Comparison of ENCODE assay signal across 9 mouse cellular contexts in genomic region chrX:140510696-140511429, GRCm38 (mm10). TPM values are rescaled to one million over a fixed set of nuclear protein-coding genes. Genes with fewer than 3 reads are reported as not detected.
A peak's percentile ranks its signal among the peaks of the same experiment; 100 is the strongest.
DNase-seq lines count a peak whose midpoint lies in the region; ATAC-seq and TF ChIP-seq lines count a peak whose summit lies in the region.
"Had no signal": no experiment of that assay in that cellular context is flagged by ENCODE, and none has a peak within 500 bp of the region (broad histone marks: within the 10 kb centered on the region; RNA-seq: fewer than 3 reads in every experiment).

No protein-coding gene starts in this region.

- TF ChIP-seq POLR2A in brain, embryonic 14.5 days (IDR thresholded peaks at IDR 0.05; ENCODE audit: borderline replicate concordance, extremely low read depth, insufficient read depth, insufficient read length, poor library complexity, severe bottlenecking) = no peak

- no peaks in the 10 kb centered on the region for H3K9me3 ChIP-seq in forebrain, embryonic 15.5 days
- no peaks in the 10 kb centered on the region for H3K9me3 ChIP-seq in heart, postnatal 0 days (replicated peaks; ENCODE audit: control insufficient read depth, low read length)
- H3K9me3 ChIP-seq in liver, embryonic 14.5 days (ENCODE audit: control insufficient read depth, low read length) = no peaks in the 10 kb centered on the region

- peak overlapping the region; percentile 36 for H3K4me2 ChIP-seq in forebrain, embryonic 15.5 days (replicated peaks)
- no peak overlapping the region for H3K4me2 ChIP-seq in heart, postnatal 0 days (ENCODE audit: low read depth, low read length)
- H3K4me2 ChIP-seq in liver, embryonic 14.5 days (ENCODE audit: low read depth) = peak overlapping the region; percentile 33; the same call in 1 of the 2 replicates

- no peak for TF ChIP-seq EP300 in heart, postnatal 0 days (IDR thresholded peaks at IDR 0.05; ENCODE audit: low read depth)
- TF ChIP-seq EP300 in liver, embryonic 14.5 days (IDR thresholded peaks at IDR 0.05; ENCODE audit: low read depth) = no peak

- H3K27ac ChIP-seq in forebrain, embryonic 15.5 days (replicated peaks) = no peak overlapping the region
- H3K27ac ChIP-seq in heart, postnatal 0 days (ENCODE audit: low read depth) = peak overlapping the region; percentile 38; the same call in 1 of the 2 replicates
- H3K27ac ChIP-seq in liver, embryonic 14.5 days = no peak overlapping the region

- 0 out of 2 replicates have a peak, but pooled peaks cover 2% of the 10 kb centered on the region for H3K4me1 ChIP-seq in forebrain, embryonic 15.5 days
- H3K4me1 ChIP-seq in heart, postnatal 0 days (ENCODE audit: control insufficient read depth, insufficient read depth) = no peaks in the 10 kb centered on the region
- peaks cover 0 to 8% of the 10 kb centered on the region in 2 experiments; a peak in 2 of 4 replicates for H3K4me1 ChIP-seq in liver, embryonic 14.5 days (replicated peaks; ENCODE audit: control insufficient read depth in 2 of 2, insufficient read depth in 2 of 2, low read length in 1 of 2)

- no peak for TF ChIP-seq CTCF in brain, embryonic 14.5 days (IDR thresholded peaks at IDR 0.05; ENCODE audit: borderline replicate concordance, extremely low read depth, insufficient read depth, insufficient read length)
- no peak for TF ChIP-seq CTCF in heart, postnatal 0 days (IDR thresholded peaks at IDR 0.05; ENCODE audit: low read depth)
- no peak for TF ChIP-seq CTCF in liver, embryonic 14.5 days (IDR thresholded peaks at IDR 0.05; ENCODE audit: low read depth)

- 36% methylated on average over 24 of the region's 24 CpGs for WGBS in forebrain, embryonic 15.5 days
- 36% methylated on average over 24 of the region's 24 CpGs for WGBS in heart, postnatal 0 days
- 35% methylated on average over 24 of the region's 24 CpGs for WGBS in liver, embryonic 14.5 days (ENCODE audit: insufficient replicate concordance)

- DNase-seq in 3134 (ENCODE audit: extremely low read depth, insufficient read length, low spot score) = peak; percentile 91
- peak; percentile 18 for DNase-seq in brain, embryonic 14.5 days (ENCODE audit: low read depth)
- DNase-seq in heart, postnatal 0 days (ENCODE audit: low spot score) = peak; percentile 63
- DNase-seq in kidney, postnatal 25 days = peak; percentile 79 to 95
- DNase-seq in liver, embryonic 14.5 days (ENCODE audit: low read depth in 3 of 3, low spot score in 3 of 3) = no peak
- peak; percentile 71 for DNase-seq in urinary bladder, postnatal 14 days (ENCODE audit: low spot score)

- ATAC-seq in forebrain, embryonic 15.5 days (replicated peaks) = no peak
- peak; percentile 85 for ATAC-seq in heart, postnatal 0 days (ENCODE audit: insufficient read depth, low read depth)
- no peak for ATAC-seq in liver, embryonic 14.5 days (ENCODE audit: insufficient read depth)
- ATAC-seq in monocyte, adult 5-6 weeks (replicated peaks; ENCODE audit: insufficient number of reproducible peaks, low FRiP score, low TSS enrichment, poor library complexity, severe bottlenecking) = peak; percentile 75

- 0 out of 2 replicates have a peak, but pooled peaks cover 6% of the 10 kb centered on the region for H3K27me3 ChIP-seq in forebrain, embryonic 15.5 days
- no peaks in the 10 kb centered on the region for H3K27me3 ChIP-seq in heart, postnatal 0 days (ENCODE audit: control insufficient read depth, insufficient read depth, low read length)
- no peaks in the 10 kb centered on the region for H3K27me3 ChIP-seq in liver, embryonic 14.5 days (ENCODE audit: control insufficient read depth, insufficient read depth, low read length)
- H3K27me3 ChIP-seq: CH12.LX had no signal

- no peaks in the 10 kb centered on the region for H3K36me3 ChIP-seq in forebrain, embryonic 15.5 days
- H3K36me3 ChIP-seq in heart, postnatal 0 days (replicated peaks; ENCODE audit: control insufficient read depth, insufficient read depth, low read length) = no peaks in the 10 kb centered on the region
- H3K36me3 ChIP-seq in liver, embryonic 14.5 days (replicated peaks; ENCODE audit: control insufficient read depth, insufficient read depth, low read depth) = no peaks in the 10 kb centered on the region

- peak overlapping the region; percentile 23 for H3K4me3 ChIP-seq in forebrain, embryonic 15.5 days
- H3K4me3 ChIP-seq in heart, postnatal 0 days (ENCODE audit: low read depth, low read length) = no peak overlapping the region
- no peak overlapping the region for H3K4me3 ChIP-seq in liver, embryonic 14.5 days (ENCODE audit: insufficient read depth in 1 of 2, low read depth in 2 of 2, low read length in 2 of 2)

- 0 out of 2 replicates have a peak overlapping the region, but pooled peaks have one; percentile 26 for H3K9ac ChIP-seq in forebrain, embryonic 15.5 days (replicated peaks)
- no peak overlapping the region for H3K9ac ChIP-seq in heart, postnatal 0 days (replicated peaks; ENCODE audit: low read depth, low read length)
- no peak overlapping the region for H3K9ac ChIP-seq in liver, embryonic 14.5 days (replicated peaks)

RNA-seq across cellular contexts. Expression of gene Prps1, which starts 54.5 kb away (rescaled TPM):
- polyA plus RNA-seq in brain, embryonic 14.5 days (2012; rRNA removed) = 33.1 and 41.8 TPM in 2 replicates
- polyA plus RNA-seq in forebrain, embryonic 15.5 days (2015; fragmentation: Nextera tagmentation; extraction: Ambion mirVana) = 67.3 and 68.8 TPM in 2 replicates
- total RNA-seq in heart, postnatal 0 days (2014; rRNA removed; ENCODE audit: low replicate concordance) = 24.1 and 28.8 TPM in 2 replicates
- polyA plus RNA-seq in heart, postnatal 0 days (2015; fragmentation: Nextera tagmentation; extraction: Ambion mirVana) = 27.3 and 28.9 TPM in 2 replicates
- polyA plus RNA-seq in liver, embryonic 14.5 days (2012; rRNA removed) = 14.3 and 16.8 TPM in 2 replicates
- 35.5 and 41.9 TPM in 2 replicates for polyA plus RNA-seq in liver, embryonic 14.5 days (2014; fragmentation: Nextera tagmentation; extraction: Ambion mirVana)
- 15.8 to 40.5 TPM (median 21.4 TPM) in 3 replicates for total RNA-seq in monocyte, adult 5-6 weeks (2017)

Comparison
In these comparisons a context has a peak if more than half of its experiments do, and no peak if none do; other contexts are left out.
1. DNase-seq: peak in 3134 (single experiment), brain, embryonic 14.5 days (single experiment), heart, postnatal 0 days (single experiment), kidney, postnatal 25 days (2 of 2) and urinary bladder, postnatal 14 days (single experiment); none in liver, embryonic 14.5 days (0 of 3).
2. ATAC-seq: peak in heart, postnatal 0 days (single experiment) and monocyte, adult 5-6 weeks (single experiment); none in forebrain, embryonic 15.5 days (single experiment) and liver, embryonic 14.5 days (single experiment).